Mouse (Mus musculus): ENCODE results near the gene Ap1s3. TPM values are rescaled to one million over a fixed set of nuclear protein-coding genes. Genes with fewer than 3 reads are reported as not detected.
A peak's percentile ranks its signal among the peaks of the same experiment; 100 is the strongest.

Ap1s3 gene
- polyA plus RNA-seq, 1 experiment from 2014 or later, result 0.13 TPM

GRCm38 (mm10) chr1:79704672-79705071 lies 32.9 kb upstream of the Ap1s3 start:
- no peak overlapping the region for H3K27ac ChIP-seq (ENCODE audit: low read depth, low read length)
- no peak for ATAC-seq
- no peak overlapping the region for H3K4me3 ChIP-seq (ENCODE audit: low read depth, low read length)
- no peaks in the 10 kb centered on the region for H3K9me3 ChIP-seq (replicated peaks; ENCODE audit: control insufficient read depth, low read length)
- no peak overlapping the region for H3K9ac ChIP-seq (ENCODE audit: low read length)
- H3K36me3 ChIP-seq (ENCODE audit: control insufficient read depth, insufficient read depth, low read length), result peaks cover 20% of the 10 kb centered on the region
- H3K4me2 ChIP-seq (ENCODE audit: low read length), result no peak overlapping the region
- no peaks in the 10 kb centered on the region for H3K27me3 ChIP-seq (replicated peaks; ENCODE audit: control insufficient read depth, insufficient read depth, low read length)
- 94% methylated on average over 2 of the region's 2 CpGs for WGBS
- no peaks in the 10 kb centered on the region for H3K4me1 ChIP-seq (ENCODE audit: control insufficient read depth, insufficient read depth, low read length)
- DNase-seq (ENCODE audit: low spot score), result no peak

- no peaks in the 10 kb centered on the region for H3K9me3 ChIP-seq (replicated peaks; ENCODE audit: control insufficient read depth, low read length)
- H3K27ac ChIP-seq (ENCODE audit: low read depth, low read length), result no peak overlapping the region
- H3K9ac ChIP-seq (ENCODE audit: low read length), result no peak overlapping the region
- no peaks in the 10 kb centered on the region for H3K4me1 ChIP-seq (ENCODE audit: control insufficient read depth, insufficient read depth, low read length)
- peaks cover 20% of the 10 kb centered on the region for H3K36me3 ChIP-seq (ENCODE audit: control insufficient read depth, insufficient read depth, low read length)
- no peak overlapping the region for H3K4me2 ChIP-seq (ENCODE audit: low read length)
- H3K4me3 ChIP-seq (ENCODE audit: low read depth, low read length), result no peak overlapping the region
- ATAC-seq, result no peak
- H3K27me3 ChIP-seq (replicated peaks; ENCODE audit: control insufficient read depth, insufficient read depth, low read length), result no peaks in the 10 kb centered on the region
- DNase-seq (ENCODE audit: low spot score), result no peak
- WGBS, result 93% methylated on average over 8 of the region's 8 CpGs
Observed at GRCm38 (mm10) chr1:79703520-79703919, 31.7 kb upstream of the Ap1s3 start.

GRCm38 (mm10) chr1:79698506-79698905 lies 26.7 kb upstream of the Ap1s3 start:
- Histone ChIP-seq H3K4me2 (ENCODE audit: low read length) (no peak overlapping the region), H3K9me3 (replicated peaks; ENCODE audit: control insufficient read depth, low read length) (no peaks in the 10 kb centered on the region), H3K4me3 (ENCODE audit: low read depth, low read length) (no peak overlapping the region), H3K27me3 (replicated peaks; ENCODE audit: control insufficient read depth, insufficient read depth, low read length) (no peaks in the 10 kb centered on the region), H3K36me3 (ENCODE audit: control insufficient read depth, insufficient read depth, low read length) (no peaks in the 10 kb centered on the region), H3K4me1 (ENCODE audit: control insufficient read depth, insufficient read depth, low read length) (peaks cover 6% of the 10 kb centered on the region), H3K9ac (ENCODE audit: low read length) (no peak overlapping the region), H3K27ac (ENCODE audit: low read depth, low read length) (no peak overlapping the region)
- ATAC-seq, result no peak
- DNase-seq (ENCODE audit: low spot score), result no peak
- WGBS, result 78% methylated on average over 2 of the region's 2 CpGs

GRCm38 (mm10) chr1:79697382-79697781 lies 25.6 kb upstream of the Ap1s3 start:
- Histone ChIP-seq H3K9ac (ENCODE audit: low read length) (no peak overlapping the region), H3K4me2 (ENCODE audit: low read length) (no peak overlapping the region), H3K27ac (ENCODE audit: low read depth, low read length) (peak overlapping the region; percentile 2; the same call in 1 of the 2 replicates)

GRCm38 (mm10) chr1:79696933-79697332 lies 25.2 kb upstream of the Ap1s3 start:
- no peak overlapping the region for H3K9ac ChIP-seq (ENCODE audit: low read length)
- H3K36me3 ChIP-seq (ENCODE audit: control insufficient read depth, insufficient read depth, low read length), result no peaks in the 10 kb centered on the region
- ATAC-seq (peak; percentile 56), DNase-seq (ENCODE audit: low spot score) (no peak)
- H3K27ac ChIP-seq (ENCODE audit: low read depth, low read length), result peak overlapping the region; percentile 2; the same call in 1 of the 2 replicates
- no peak overlapping the region for H3K4me3 ChIP-seq (ENCODE audit: low read depth, low read length)
- peaks cover 6% of the 10 kb centered on the region for H3K4me1 ChIP-seq (ENCODE audit: control insufficient read depth, insufficient read depth, low read length)
- no peaks in the 10 kb centered on the region for H3K9me3 ChIP-seq (replicated peaks; ENCODE audit: control insufficient read depth, low read length)
- 45% methylated on average over 5 of the region's 5 CpGs for WGBS
- no peaks in the 10 kb centered on the region for H3K27me3 ChIP-seq (replicated peaks; ENCODE audit: control insufficient read depth, insufficient read depth, low read length)
- no peak overlapping the region for H3K4me2 ChIP-seq (ENCODE audit: low read length)

More at GRCm38 (mm10) chr1:79697382-79697781, 25.6 kb upstream of the Ap1s3 start:
- Histone ChIP-seq H3K4me1 (ENCODE audit: control insufficient read depth, insufficient read depth, low read length) (peaks cover 6% of the 10 kb centered on the region), H3K27me3 (replicated peaks; ENCODE audit: control insufficient read depth, insufficient read depth, low read length) (no peaks in the 10 kb centered on the region), H3K4me3 (ENCODE audit: low read depth, low read length) (no peak overlapping the region), H3K36me3 (ENCODE audit: control insufficient read depth, insufficient read depth, low read length) (no peaks in the 10 kb centered on the region), H3K9me3 (replicated peaks; ENCODE audit: control insufficient read depth, low read length) (no peaks in the 10 kb centered on the region)
- 10% methylated on average over 9 of the region's 9 CpGs for WGBS
- ATAC-seq (peak; percentile 91), DNase-seq (ENCODE audit: low spot score) (peak; percentile 89)

- 85% methylated on average over 3 of the region's 3 CpGs for WGBS
Observed at GRCm38 (mm10) chr1:79692482-79692881, 20.7 kb upstream of the Ap1s3 start.

GRCm38 (mm10) chr1:79687254-79687653 lies 15.5 kb upstream of the Ap1s3 start:
- no peak overlapping the region for H3K27ac ChIP-seq (ENCODE audit: low read depth, low read length)
- DNase-seq (ENCODE audit: low spot score) (no peak), ATAC-seq (no peak)
- no peaks in the 10 kb centered on the region for H3K27me3 ChIP-seq (replicated peaks; ENCODE audit: control insufficient read depth, insufficient read depth, low read length)
- no peaks in the 10 kb centered on the region for H3K36me3 ChIP-seq (ENCODE audit: control insufficient read depth, insufficient read depth, low read length)
- H3K4me1 ChIP-seq (ENCODE audit: control insufficient read depth, insufficient read depth, low read length), result no peaks in the 10 kb centered on the region
- no peak overlapping the region for H3K9ac ChIP-seq (ENCODE audit: low read length)
- no peaks in the 10 kb centered on the region for H3K9me3 ChIP-seq (replicated peaks; ENCODE audit: control insufficient read depth, low read length)
- WGBS, result 100% methylated on average over 1 of the region's 1 CpGs
- H3K4me3 ChIP-seq (ENCODE audit: low read depth, low read length), result no peak overlapping the region
- no peak overlapping the region for H3K4me2 ChIP-seq (ENCODE audit: low read length)

More at GRCm38 (mm10) chr1:79692482-79692881, 20.7 kb upstream of the Ap1s3 start:
- DNase-seq (ENCODE audit: low spot score) (no peak), ATAC-seq (no peak)
- no peak overlapping the region for H3K4me3 ChIP-seq (ENCODE audit: low read depth, low read length)
- no peaks in the 10 kb centered on the region for H3K9me3 ChIP-seq (replicated peaks; ENCODE audit: control insufficient read depth, low read length)
- H3K4me1 ChIP-seq (ENCODE audit: control insufficient read depth, insufficient read depth, low read length), result peaks cover 3% of the 10 kb centered on the region
- no peaks in the 10 kb centered on the region for H3K36me3 ChIP-seq (ENCODE audit: control insufficient read depth, insufficient read depth, low read length)
- no peak overlapping the region for H3K9ac ChIP-seq (ENCODE audit: low read length)
- no peak overlapping the region for H3K4me2 ChIP-seq (ENCODE audit: low read length)
- H3K27ac ChIP-seq (ENCODE audit: low read depth, low read length), result no peak overlapping the region
- no peaks in the 10 kb centered on the region for H3K27me3 ChIP-seq (replicated peaks; ENCODE audit: control insufficient read depth, insufficient read depth, low read length)

- H3K4me3 ChIP-seq (ENCODE audit: low read depth, low read length), result no peak overlapping the region
- no peak overlapping the region for H3K27ac ChIP-seq (ENCODE audit: low read depth, low read length)
- H3K36me3 ChIP-seq (ENCODE audit: control insufficient read depth, insufficient read depth, low read length), result no peaks in the 10 kb centered on the region
- H3K4me2 ChIP-seq (ENCODE audit: low read length), result no peak overlapping the region
- DNase-seq (ENCODE audit: low spot score) (no peak), ATAC-seq (no peak)
- H3K9me3 ChIP-seq (replicated peaks; ENCODE audit: control insufficient read depth, low read length), result no peaks in the 10 kb centered on the region
- H3K4me1 ChIP-seq (ENCODE audit: control insufficient read depth, insufficient read depth, low read length), result no peaks in the 10 kb centered on the region
- no peaks in the 10 kb centered on the region for H3K27me3 ChIP-seq (replicated peaks; ENCODE audit: control insufficient read depth, insufficient read depth, low read length)
- H3K9ac ChIP-seq (ENCODE audit: low read length), result no peak overlapping the region
Observed at GRCm38 (mm10) chr1:79684027-79684426, 12.3 kb upstream of the Ap1s3 start.

GRCm38 (mm10) chr1:79682936-79683335 lies 11.2 kb upstream of the Ap1s3 start:
- Histone ChIP-seq H3K27me3 (replicated peaks; ENCODE audit: control insufficient read depth, insufficient read depth, low read length) (no peaks in the 10 kb centered on the region), H3K4me3 (ENCODE audit: low read depth, low read length) (no peak overlapping the region), H3K4me1 (ENCODE audit: control insufficient read depth, insufficient read depth, low read length) (no peaks in the 10 kb centered on the region), H3K36me3 (ENCODE audit: control insufficient read depth, insufficient read depth, low read length) (no peaks in the 10 kb centered on the region), H3K9me3 (replicated peaks; ENCODE audit: control insufficient read depth, low read length) (no peaks in the 10 kb centered on the region), H3K27ac (ENCODE audit: low read depth, low read length) (no peak overlapping the region), H3K4me2 (ENCODE audit: low read length) (no peak overlapping the region), H3K9ac (ENCODE audit: low read length) (no peak overlapping the region)
- DNase-seq (ENCODE audit: low spot score) (peak; percentile 34), ATAC-seq (no peak)
- WGBS, result 16% methylated on average over 5 of the region's 5 CpGs
